Mouse (Mus musculus) C2C12 (cell line): Measurements from ENCODE around the gene Thap12.

ENCODE experiments used
- CEBPB ChIP-seq: IDR thresholded peaks from one replicate; pipeline ENCODE4 v1.6.1; 2011; ENCODE audit warnings: low read depth, mild to moderate bottlenecking, control low read depth, moderate library complexity
- CTCF ChIP-seq: IDR thresholded peaks from one replicate; pipeline ENCODE4 v1.5.1; 2011; ENCODE audit not compliant: control insufficient read depth, insufficient read depth, insufficient read length
- FOSL1 ChIP-seq: IDR thresholded peaks from one replicate; pipeline ENCODE4 v1.8.0; 2011; ENCODE audit warnings: mild to moderate bottlenecking, low read length; ENCODE audit not compliant: poor library complexity, insufficient read depth, severe bottlenecking
- MAX ChIP-seq: IDR thresholded peaks from one replicate; pipeline ENCODE4 v1.6.1; 2011; ENCODE audit warnings: mild to moderate bottlenecking, control low read depth
- MYOD1 ChIP-seq: IDR thresholded peaks from one replicate; pipeline ENCODE4 v1.6.1; 2011; ENCODE audit warnings: low read depth; ENCODE audit not compliant: control insufficient read depth, insufficient read length
- MYOG ChIP-seq: IDR thresholded peaks from one replicate; pipeline ENCODE4 v1.6.1; 2011; ENCODE audit not compliant: control insufficient read depth, insufficient read length; ENCODE audit errors: extremely low read depth
- USF1 ChIP-seq: IDR thresholded peaks from one replicate; pipeline ENCODE4 v1.6.1; 2011; ENCODE audit warnings: low read depth, mild to moderate bottlenecking, control low read depth, moderate library complexity

DNA sequence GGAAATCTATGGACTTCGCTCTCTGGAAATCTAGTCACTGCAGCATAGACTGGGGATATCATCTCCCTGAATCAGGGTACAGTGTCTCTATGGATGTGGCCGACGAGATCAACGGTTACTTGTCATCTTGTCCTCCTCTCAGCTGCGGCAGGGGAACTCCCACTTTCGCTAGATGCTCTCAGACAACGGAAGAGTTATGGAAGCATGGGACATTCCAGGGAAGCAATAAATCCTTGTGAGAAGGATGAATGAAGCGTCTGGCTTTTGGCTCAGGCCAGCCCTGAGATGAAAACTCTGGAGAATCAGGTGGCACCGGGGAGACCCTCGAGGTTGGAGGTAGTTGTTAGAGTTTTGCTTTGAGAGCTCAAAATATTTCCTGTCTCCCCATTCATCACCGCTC lies 53.1 kb downstream of the Thap12 start:
- no peak for TF ChIP-seq CTCF
- no peak for TF ChIP-seq USF1
- no peak for TF ChIP-seq CEBPB
- no peak for TF ChIP-seq MYOD1
- no peak for TF ChIP-seq MAX
- TF ChIP-seq MYOG, result no peak
- no peak for TF ChIP-seq FOSL1
